Mouse (Mus musculus) thymus, adult 2 months (tissue): ENCODE results near the gene Prrc2b.

Experiments used
- CTCF ChIP-seq: fragments of 200-500 bp; IDR thresholded peaks from 2 replicates; pipeline ENCODE4 v1.5.1; 2012; ENCODE audit warnings: mild to moderate bottlenecking, control low read depth, low read length, moderate library complexity, borderline replicate concordance; ENCODE audit not compliant: control insufficient read depth, poor library complexity, insufficient read depth; ENCODE audit errors: extremely low read depth
- POLR2A ChIP-seq: fragments of 200-500 bp; IDR thresholded peaks from 2 replicates; pipeline ENCODE4 v1.6.1; 2012; ENCODE audit warnings: mild to moderate bottlenecking, low read length, control low read depth, moderate library complexity; ENCODE audit not compliant: control insufficient read depth, poor library complexity, insufficient read depth; ENCODE audit errors: extremely low read depth

DNA sequence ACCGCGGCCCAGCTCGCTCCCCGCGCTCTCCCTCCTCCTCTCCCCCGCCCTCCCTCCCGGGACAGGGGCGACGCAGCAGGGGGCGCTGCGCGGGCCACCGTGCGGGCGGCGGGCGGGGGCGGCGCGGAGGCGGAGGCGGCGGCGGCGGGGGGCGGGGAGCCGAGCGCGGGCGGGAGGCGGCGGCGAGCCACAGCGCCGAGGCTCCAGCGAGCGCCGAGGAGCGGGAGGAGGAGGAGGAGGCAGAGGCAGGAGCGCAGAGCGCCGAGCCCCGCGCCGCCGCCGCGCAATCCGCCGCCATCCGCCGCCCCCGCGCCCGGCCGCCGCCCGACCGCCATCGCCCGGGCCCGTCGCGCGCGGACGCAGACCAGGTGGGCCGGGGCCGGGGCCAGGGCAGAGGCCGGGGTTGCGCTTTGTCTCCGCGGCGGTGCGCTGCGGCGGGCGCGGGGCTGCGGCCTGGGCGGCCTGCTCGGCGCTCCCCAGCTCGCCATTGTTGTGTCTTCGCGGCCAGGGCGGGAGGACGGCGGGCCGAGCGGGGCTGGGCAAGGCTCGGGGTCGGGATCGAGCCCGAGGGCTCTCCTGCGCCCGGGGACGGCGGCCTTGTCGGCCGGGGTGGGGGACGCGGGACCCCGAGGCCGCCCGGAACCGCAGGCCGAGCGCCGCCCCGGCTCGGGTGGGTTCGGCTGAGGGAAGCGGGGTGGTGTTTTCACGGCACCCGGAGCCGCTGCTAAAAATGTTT lies at the start of gene Prrc2b:
- TF ChIP-seq CTCF (no peak), POLR2A (peak; percentile 60; the same call in 1 of the 2 replicates)
